Comparison of ENCODE assay signal across 10 mouse cellular contexts in genomic region chr1:134182025-134182424, GRCm38 (mm10). TPM values are rescaled to one million over a fixed set of nuclear protein-coding genes. Genes with fewer than 3 reads are reported as not detected.
DNase-seq lines count a peak whose midpoint lies in the region; ATAC-seq lines count a peak whose summit lies in the region.
"Had no signal": no experiment of that assay in that cellular context is flagged by ENCODE, and none has a peak within 500 bp of the region (broad histone marks: within the 10 kb centered on the region; RNA-seq: fewer than 3 reads in every experiment).

Chil1 (plus strand) TSS chr1:134182176.

- 0 out of 2 replicates have a peak, but pooled peaks have one; percentile 22 for ATAC-seq in kidney, embryonic 15.5 days (replicated peaks; ENCODE audit: low FRiP score)
- no peak for ATAC-seq in embryonic facial prominence, embryonic 13.5 days (ENCODE audit: insufficient number of reproducible peaks, insufficient read depth, low FRiP score, low TSS enrichment, low read depth)
- ATAC-seq in hindbrain, embryonic 12.5 days (ENCODE audit: low FRiP score), result no peak

- DNase-seq in adrenal gland, postnatal 10 days, result peak; percentile 42
- DNase-seq in adrenal gland, postnatal 4 days (ENCODE audit: low spot score in 2 of 2), result no peak
- DNase-seq in kidney, adult 8-10 months, result no peak
- peak; percentile 82 to 86 for DNase-seq in lung, adult 18-20 months
- no peak for DNase-seq in urinary bladder, postnatal 25 days (ENCODE audit: low spot score)
- DNase-seq: kidney, postnatal 4 days had no signal

- no peak within 1 kb of the TSS for H3K27ac ChIP-seq in kidney, embryonic 15.5 days
- peak within 1 kb of the TSS; percentile 57 for H3K27ac ChIP-seq in embryonic facial prominence, embryonic 13.5 days
- H3K27ac ChIP-seq in hindbrain, embryonic 12.5 days, result no peak within 1 kb of the TSS
- H3K27ac ChIP-seq: embryonic facial prominence, embryonic 12.5 days had no signal

- H3K9me3 ChIP-seq in kidney, embryonic 15.5 days (replicated peaks), result no peaks in the 10 kb centered on the region
- no peaks in the 10 kb centered on the region for H3K9me3 ChIP-seq in embryonic facial prominence, embryonic 13.5 days
- no peaks in the 10 kb centered on the region for H3K9me3 ChIP-seq in hindbrain, embryonic 12.5 days (replicated peaks)
- H3K9me3 ChIP-seq: embryonic facial prominence, embryonic 12.5 days had no signal

- H3K36me3 ChIP-seq in kidney, embryonic 15.5 days, result no peaks in the 10 kb centered on the region
- no peaks in the 10 kb centered on the region for H3K36me3 ChIP-seq in embryonic facial prominence, embryonic 13.5 days
- no peaks in the 10 kb centered on the region for H3K36me3 ChIP-seq in hindbrain, embryonic 12.5 days
- H3K36me3 ChIP-seq: embryonic facial prominence, embryonic 12.5 days had no signal

- no peak within 1 kb of the TSS for H3K4me2 ChIP-seq in kidney, embryonic 15.5 days
- H3K4me2 ChIP-seq in embryonic facial prominence, embryonic 13.5 days, result no peak within 1 kb of the TSS
- no peak within 1 kb of the TSS for H3K4me2 ChIP-seq in hindbrain, embryonic 12.5 days (replicated peaks)
- H3K4me2 ChIP-seq: embryonic facial prominence, embryonic 12.5 days had no signal

- 0 out of 2 replicates have a peak, but pooled peaks cover 4% of the 10 kb centered on the region for H3K4me1 ChIP-seq in kidney, embryonic 15.5 days
- H3K4me1 ChIP-seq in embryonic facial prominence, embryonic 13.5 days, result no peaks in the 10 kb centered on the region
- H3K4me1 ChIP-seq in hindbrain, embryonic 12.5 days, result 0 out of 2 replicates have a peak, but pooled peaks cover 7% of the 10 kb centered on the region

- H3K9ac ChIP-seq in kidney, embryonic 15.5 days, result no peak within 1 kb of the TSS
- no peak within 1 kb of the TSS for H3K9ac ChIP-seq in embryonic facial prominence, embryonic 13.5 days
- no peak within 1 kb of the TSS for H3K9ac ChIP-seq in hindbrain, embryonic 12.5 days
- H3K9ac ChIP-seq: embryonic facial prominence, embryonic 12.5 days had no signal

- peaks cover 2% of the 10 kb centered on the region; the same call in 1 of the 2 replicates for H3K27me3 ChIP-seq in kidney, embryonic 15.5 days
- no peaks in the 10 kb centered on the region for H3K27me3 ChIP-seq in embryonic facial prominence, embryonic 13.5 days
- H3K27me3 ChIP-seq in hindbrain, embryonic 12.5 days, result no peaks in the 10 kb centered on the region
- H3K27me3 ChIP-seq: embryonic facial prominence, embryonic 12.5 days had no signal

- H3K4me3 ChIP-seq in kidney, embryonic 15.5 days (replicated peaks), result no peak within 1 kb of the TSS
- no peak within 1 kb of the TSS for H3K4me3 ChIP-seq in embryonic facial prominence, embryonic 13.5 days
- no peak within 1 kb of the TSS for H3K4me3 ChIP-seq in hindbrain, embryonic 12.5 days
- H3K4me3 ChIP-seq: embryonic facial prominence, embryonic 12.5 days had no signal

- WGBS in kidney, embryonic 15.5 days, result 56% methylated on average over 4 of the region's 4 CpGs
- 28% methylated on average over 4 of the region's 4 CpGs for WGBS in embryonic facial prominence, embryonic 13.5 days
- WGBS in hindbrain, embryonic 12.5 days, result 54% methylated on average over 4 of the region's 4 CpGs

RNA-seq across cellular contexts. Expression of gene Chil1, which starts in this region (rescaled TPM):
- 1 to 10 TPM; 1.4 to 2.4 TPM for total RNA-seq in adrenal gland, postnatal 10 days (2021)
- total RNA-seq in adrenal gland, postnatal 4 days (2021), result 1 to 10 TPM in 1 of 2 experiments, under 1 TPM in 1; 0.81 to 3.4 TPM
- polyA plus RNA-seq in kidney, embryonic 15.5 days (2015; fragmentation: Nextera tagmentation; extraction: Ambion mirVana), result 1.7 and 2.2 TPM in 2 replicates
- 4.0 and 4.5 TPM in 2 replicates for polyA plus RNA-seq in embryonic facial prominence, embryonic 13.5 days (2015; fragmentation: Nextera tagmentation; extraction: Ambion mirVana)
- polyA plus RNA-seq in hindbrain, embryonic 12.5 days (2016; fragmentation: Nextera tagmentation; extraction: Ambion mirVana), result 3.0 and 3.3 TPM in 2 replicates

Comparison
In these comparisons a context has a peak if more than half of its experiments do, and no peak if none do; other contexts are left out.
1. DNase-seq: peak in adrenal gland, postnatal 10 days (single experiment) and lung, adult 18-20 months (2 of 2); none in adrenal gland, postnatal 4 days (0 of 2), kidney, adult 8-10 months (0 of 2) and urinary bladder, postnatal 25 days (single experiment).